Mouse (Mus musculus): ENCODE measurements around the gene Gpc6.

Gpc6 gene

DNA sequence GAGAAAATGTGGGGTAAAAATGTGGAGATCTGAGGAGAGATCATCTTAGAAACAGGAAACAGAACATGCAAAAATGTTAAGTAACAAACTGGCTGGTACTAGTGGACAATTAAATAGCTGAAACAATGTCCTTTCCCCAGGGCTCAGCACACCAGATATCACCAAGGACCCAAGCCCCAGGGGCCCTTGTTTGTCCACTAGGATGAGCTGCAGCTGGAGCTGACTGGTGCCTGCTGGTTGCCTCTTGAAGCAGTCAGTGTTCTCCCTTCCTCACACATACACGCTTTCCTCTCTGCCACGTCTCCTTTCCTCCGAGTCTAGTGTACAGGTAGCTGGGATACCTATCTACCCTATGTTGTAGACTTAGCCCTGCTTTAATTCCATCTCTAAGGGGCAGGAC lies 320.5 kb downstream of the Gpc6 start:
- no peak for DNase-seq

DNA sequence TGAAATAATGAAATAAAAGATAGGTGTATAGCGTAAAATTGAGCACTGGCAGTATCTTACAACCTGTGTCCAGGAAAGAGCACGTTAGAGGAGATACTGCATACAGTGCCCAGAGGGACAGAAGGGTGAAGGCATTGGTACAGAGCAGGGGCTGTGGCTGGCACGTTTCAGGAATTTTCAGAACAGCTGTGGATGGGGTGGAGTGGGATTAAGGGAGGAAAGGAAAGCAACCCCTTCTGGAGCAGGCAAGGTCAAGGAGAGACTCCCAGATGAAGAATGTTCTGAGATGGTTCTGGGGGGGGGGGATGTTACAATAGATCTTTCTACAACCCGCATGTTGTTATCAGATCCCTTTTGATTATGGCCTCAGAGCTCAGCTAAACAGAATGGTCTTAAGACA lies 331.1 kb downstream of the Gpc6 start:
- no peak for DNase-seq

- DNase-seq: no peak
Measured at GRCm38 (mm10) chr14:117265653-117266052, 340.5 kb downstream of the Gpc6 start.

GRCm38 (mm10) chr14:117267823-117268601 lies 342.9 kb downstream of the Gpc6 start:
- no peak for DNase-seq

DNA sequence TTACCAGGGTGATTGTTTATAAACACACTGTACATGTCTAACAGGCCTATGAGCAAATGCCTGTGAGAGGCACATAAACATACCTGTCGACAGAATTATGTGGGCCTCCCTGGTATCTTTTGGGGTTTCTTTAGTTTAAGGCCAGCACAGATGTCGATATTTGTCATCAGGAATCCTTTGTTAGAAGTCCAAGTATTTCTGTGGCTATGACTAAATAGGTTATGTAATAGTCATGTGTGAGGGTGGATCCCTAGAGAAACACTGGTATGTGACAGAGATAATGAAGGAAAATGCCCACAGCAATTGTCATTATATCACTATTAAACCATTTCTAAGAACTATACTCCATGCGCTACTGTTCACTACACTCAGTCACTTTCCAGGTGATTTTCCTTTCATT lies 358.5 kb downstream of the Gpc6 start:
- no peak for DNase-seq

DNA sequence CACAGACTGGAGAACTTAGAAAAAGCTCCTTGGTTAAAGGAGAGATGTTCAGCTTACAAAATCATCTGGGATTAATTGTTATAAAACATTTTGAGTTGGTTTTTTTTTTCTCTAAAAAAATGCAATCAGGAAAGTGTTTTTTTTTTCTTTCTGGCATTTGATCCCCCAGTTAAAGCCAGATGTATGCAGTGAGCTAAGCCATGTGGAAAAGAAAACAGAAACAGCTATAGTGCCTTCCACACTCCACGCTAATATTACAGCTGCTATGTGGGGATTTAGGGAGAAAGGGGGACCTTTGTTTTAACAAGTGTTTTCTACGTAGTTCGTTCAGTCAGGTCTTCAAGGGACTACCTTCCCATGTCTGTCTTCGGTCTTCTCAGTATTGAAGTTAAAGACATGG lies 368.6 kb downstream of the Gpc6 start:
- no peak for DNase-seq

DNA sequence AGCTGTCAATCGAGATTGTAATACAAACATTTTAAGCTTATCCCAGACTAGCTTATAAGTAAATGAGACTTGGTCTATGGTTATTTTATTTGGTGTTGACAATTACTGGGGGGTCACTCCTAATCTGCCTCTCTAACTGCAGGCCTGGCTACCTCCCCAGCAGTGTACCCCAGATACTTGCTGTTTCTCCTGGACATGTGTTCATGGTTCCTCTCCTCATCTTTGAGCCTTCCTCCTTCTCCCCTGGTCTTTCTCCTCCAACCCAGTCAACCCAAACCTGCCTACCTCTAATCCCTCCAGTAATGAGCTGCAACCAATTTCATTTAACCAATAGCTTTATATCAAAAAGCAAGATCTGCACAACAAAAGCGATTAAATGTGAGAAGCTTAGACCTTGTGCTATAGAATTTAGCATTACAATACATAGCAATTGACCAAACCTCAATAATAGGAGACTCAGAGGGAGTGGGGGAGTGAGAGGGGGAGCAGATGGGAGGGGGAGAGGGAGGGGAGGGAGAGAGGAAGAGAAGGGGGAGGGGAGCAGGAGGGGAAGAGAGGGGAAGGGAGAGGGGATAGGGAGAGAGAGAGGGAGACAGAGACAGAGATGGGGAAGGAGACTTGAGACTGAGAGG lies 371.2 kb downstream of the Gpc6 start:
- no peak for DNase-seq

DNA sequence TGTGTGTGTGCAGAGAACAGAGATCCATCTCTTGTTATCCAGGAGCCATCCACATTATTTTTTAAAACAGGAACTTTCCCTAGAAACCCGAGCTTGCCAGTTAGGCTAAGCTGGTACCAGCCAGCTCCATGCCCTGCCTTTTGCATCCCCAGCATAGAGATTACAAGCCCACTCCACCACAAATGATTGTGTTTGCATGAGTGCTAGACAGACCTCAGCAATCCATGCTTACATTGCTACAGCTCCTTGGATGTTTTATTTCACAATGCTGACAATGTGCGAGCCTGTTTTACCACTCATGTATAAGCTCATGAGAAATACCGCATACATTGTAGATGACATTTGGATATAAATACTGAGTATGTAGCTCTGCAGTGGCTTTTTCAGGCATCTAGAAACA lies 375.9 kb downstream of the Gpc6 start:
- DNase-seq: no peak

DNA sequence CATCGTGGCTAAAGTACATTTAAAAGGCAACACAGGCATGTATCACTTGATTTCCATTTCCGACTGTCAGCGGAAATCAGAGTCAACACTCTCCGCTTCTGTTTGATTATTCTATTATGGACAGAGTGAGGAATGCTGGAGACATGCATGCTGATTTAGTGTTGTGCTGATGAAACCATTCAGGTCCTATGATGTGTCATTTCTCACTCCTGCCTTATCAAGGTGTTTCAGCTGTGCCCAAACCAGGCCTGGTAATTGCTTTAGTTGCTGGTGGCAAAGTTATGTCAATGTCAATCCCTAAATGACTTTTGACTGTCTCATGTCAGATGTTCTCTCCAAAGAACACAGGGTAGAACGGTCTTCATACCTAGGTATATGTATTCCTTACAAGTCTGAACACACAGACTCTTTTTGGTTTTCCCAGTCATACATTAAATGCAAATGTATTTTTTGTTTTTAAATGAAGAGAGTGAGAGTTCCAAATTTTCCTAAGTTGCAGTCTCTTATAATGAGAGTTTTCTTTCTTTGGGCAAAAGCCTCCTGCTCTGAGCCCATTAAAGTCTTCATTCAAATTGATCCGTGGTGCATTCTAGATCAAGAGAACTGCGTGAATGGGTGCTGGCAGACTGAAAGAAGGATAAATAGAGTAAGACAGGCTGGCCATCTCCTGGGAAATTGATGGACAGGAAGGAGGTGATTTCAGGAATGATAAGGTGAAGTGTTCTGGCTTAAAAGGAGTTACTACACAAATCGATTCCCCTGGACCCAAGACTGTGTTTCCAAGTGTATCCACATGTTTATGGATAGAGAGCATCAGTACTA lies 379.0 kb downstream of the Gpc6 start:
- DNase-seq: no peak

- no peak for DNase-seq
Measured at GRCm38 (mm10) chr14:117304723-117305010, 379.6 kb downstream of the Gpc6 start.

DNA sequence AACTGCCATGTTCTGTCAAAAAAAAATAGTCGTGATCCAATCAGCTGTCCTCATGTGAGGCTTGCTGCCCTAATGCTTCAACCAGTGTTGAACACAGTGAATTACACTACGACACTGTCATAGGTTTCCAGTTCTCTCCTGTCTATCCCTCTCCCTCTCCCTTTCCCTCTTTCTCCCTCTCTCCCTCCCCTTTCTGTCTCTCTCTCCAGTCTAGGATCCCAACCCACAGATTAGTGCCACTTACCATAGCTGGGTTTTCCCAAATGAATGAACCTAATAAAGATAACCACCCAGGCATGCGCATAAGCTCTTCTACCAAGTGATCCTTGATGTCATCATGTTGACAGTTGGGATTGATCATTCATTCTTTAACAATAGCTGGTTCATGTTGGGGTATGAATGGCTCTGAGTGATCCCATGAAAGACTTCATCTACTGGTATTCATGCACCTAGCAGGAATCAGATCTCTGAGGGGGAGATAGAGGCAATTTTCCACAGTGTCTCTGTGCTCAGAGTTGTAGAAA lies 384.9 kb downstream of the Gpc6 start:
- no peak for DNase-seq

DNA sequence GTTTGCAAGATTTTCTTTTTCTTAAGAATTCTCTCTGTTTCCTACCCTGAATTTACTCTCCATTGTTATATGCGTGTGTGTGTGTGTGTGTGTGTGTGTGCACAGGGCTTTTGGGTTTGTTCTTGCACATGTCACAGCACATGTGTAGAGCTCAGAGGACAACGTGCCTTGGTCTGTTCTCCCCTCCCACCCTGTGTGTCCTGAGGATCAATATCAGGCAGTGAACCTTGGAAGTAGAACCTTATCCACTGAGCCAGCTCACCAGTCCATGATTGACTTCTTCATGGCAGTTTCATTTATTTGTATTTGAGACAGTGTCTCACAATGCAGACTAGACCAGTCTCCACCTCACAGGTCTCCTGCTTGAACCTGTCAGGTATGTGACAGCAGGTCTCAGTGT lies 399.1 kb downstream of the Gpc6 start:
- DNase-seq: no peak

DNA sequence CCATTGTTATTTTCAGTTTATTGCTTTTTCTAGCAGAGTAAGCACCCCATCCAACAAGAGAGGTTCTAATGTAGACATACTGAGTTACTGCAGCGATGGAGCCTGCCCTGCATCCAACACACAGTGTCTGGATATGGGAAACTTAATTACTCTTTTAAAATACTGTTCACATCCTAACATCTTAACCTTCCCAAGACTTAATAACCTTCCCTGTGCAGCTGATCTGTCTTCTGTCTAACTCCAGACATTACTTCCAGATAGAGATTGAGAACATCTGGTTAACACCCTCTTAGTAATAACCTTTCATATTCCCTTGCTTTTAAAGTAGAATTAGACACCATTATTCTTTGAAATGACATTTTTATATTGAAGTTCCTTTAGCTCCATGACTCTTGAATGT lies 407.1 kb downstream of the Gpc6 start:
- no peak for DNase-seq

DNA sequence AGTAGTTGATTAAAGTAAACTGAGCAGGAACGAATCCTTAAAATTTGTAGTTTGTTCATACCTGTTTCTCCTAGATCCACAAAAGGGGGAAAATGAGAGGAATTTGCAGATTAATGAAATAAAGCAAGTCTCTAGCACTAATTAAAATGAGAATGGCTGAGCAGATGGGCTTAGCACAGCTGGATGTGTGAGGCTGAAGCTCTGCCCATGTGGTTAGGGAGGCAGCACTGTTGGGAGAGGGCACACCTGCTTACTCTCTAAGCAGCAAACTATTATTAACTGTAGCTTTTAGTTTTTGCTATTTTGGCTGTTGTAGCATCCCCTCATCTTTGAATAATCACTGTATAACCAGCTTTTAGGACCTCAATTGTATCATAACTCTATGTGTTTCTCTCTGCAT lies 412.2 kb downstream of the Gpc6 start:
- no peak for DNase-seq

DNA sequence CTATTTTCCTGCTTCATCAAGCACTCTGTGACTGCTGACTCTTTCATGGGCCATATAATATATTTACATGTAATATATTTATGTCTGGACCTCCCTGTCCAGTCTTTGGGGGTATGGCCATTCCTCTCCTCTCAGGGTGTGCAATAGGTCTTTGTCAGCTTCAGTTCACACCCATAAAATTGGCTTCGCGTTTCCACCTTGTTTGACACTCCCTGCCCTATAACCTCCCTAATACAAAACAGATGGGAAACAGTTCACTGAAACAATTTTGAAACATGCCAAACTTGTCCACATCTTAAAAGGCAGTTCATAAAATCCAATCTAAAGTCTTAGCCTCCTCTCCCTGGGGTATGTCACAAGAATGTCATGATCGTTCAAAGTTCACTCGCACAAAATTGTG lies 415.4 kb downstream of the Gpc6 start:
- DNase-seq: no peak

DNA sequence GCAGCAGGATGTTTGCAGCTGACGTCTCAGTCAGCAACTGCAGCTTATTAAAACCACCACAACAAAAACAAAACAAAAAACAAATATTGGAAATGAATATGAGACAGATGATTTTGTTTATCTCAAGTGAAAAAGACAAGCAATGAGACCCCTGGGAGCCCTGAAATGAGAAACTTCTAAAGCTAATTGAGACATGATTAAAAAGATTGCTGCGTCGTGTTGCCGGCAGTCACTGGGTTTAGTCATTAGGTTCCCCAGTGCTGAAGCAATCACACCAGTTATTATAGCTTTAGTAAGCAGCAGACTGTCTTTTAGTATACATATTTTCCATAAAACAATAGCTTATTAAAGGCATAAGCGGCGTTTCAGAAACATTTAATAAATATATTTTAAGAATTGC lies 419.4 kb downstream of the Gpc6 start:
- no peak for DNase-seq

GRCm38 (mm10) chr14:117346372-117346885 lies 421.3 kb downstream of the Gpc6 start:
- DNase-seq: no peak

- DNase-seq: no peak
Measured at GRCm38 (mm10) chr14:117351296-117351695, 426.2 kb downstream of the Gpc6 start.

DNA sequence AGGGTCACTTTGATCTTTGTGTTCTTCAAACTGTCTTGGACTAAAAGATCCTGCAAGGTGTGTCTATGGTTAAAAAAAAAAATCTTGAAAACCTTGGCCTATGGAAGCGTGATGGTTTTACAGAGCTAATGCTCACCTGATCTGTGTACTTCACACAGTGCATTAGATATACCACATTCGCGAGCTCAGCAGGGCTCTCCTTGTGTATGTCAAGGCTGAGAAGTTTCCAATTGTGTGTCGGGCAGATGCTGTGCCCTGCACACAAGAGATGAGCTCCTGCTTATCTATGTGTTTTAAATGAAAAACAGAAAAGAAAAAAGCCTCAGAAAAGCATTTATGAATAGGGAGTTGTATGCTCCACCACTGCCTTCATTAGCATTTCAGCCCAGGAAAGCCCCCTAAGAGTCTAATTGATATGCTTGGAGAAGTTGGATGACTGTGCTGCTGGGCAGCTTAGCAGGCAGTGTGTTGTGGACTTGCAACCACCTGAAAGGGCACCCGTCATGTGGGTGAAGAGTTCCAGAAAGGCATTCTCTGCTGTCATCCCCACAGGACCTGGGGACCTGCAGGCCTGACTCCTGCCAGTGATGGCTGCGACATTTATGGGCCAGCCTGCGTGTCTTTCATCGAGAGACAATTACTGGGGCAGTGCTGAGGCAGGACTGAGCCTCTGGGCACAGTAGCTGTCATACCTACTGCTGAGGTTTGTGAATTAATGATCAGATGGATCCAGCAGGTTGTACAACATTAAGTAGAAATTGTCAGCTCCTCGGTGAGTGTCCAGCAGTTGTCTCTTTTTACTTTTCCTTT lies 436.2 kb downstream of the Gpc6 start:
- no peak for DNase-seq

DNA sequence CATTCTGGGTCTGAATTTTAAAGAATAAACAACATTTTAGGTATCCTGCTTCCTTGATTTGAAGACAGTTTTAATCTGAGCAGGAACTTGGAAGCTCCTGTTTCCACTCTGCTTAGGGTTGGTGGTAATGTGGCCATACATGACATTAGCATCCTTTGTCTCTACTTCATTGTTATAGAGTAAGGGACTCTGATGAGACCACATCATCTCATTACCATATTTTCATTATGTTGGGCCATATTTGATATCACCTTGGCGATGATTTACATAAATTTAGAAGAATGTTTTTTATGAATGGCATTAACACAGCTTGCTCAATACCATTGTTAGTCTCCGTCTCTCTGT lies 436.8 kb downstream of the Gpc6 start:
- DNase-seq: no peak

GRCm38 (mm10) chr14:117369331-117369866 lies 444.3 kb downstream of the Gpc6 start:
- DNase-seq: no peak

DNA sequence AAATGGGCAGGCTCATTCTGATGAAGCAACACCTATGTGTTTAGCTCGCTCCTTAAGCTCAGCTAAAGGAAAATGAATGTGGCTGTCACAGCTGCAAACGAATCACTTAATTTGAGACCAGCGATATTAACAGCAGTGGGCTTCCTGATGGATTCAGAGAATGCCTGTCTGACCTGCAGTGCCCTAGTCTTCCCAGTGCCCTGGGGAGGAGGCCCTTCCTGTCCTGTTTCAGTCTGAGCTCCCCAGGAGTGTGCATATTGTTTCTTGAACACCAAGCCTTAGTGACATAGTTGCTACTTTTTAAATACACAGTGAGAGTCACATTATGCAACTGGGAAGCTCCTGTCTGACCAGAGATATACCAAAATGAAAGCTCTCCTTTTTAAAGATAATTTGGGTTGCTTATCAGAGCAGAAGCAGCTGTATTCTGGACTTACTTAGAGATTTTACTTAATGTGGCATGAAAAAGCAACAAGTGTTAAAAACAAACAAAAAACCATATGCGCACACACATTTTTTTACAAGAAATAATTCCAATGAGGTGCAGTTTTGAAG lies 451.8 kb downstream of the Gpc6 start:
- DNase-seq: no peak
